ENCODE assay signal across 25 mouse cellular contexts in the genomic region with DNA sequence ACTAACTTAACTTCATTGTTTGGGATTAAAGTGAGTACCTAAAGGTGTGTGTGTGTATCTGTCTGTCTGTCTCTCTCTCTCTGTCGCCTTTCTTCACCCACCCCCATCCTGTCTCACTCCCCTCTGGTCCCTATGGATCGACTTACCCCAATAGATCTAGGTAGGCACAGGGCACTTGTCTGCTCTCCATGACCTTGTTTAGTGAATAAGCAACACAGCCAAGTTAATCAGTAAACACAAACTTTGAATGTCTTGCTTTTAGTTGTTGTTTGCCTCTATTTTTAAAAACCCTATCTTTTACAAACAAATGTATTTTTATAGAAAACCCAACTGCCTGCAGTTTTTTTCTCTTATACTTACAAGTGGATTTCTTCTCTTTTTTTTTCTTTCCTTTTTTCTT.
DNase-seq lines count a peak whose midpoint lies in the region; ATAC-seq and TF ChIP-seq lines count a peak whose summit lies in the region.
"Had no signal": no experiment of that assay in that cellular context is flagged by ENCODE, and none has a peak within 500 bp of the region (broad histone marks: within the 10 kb centered on the region; RNA-seq: fewer than 3 reads in every experiment).

No protein-coding gene starts in this region.

- 65% methylated on average over 2 of the region's 2 CpGs for WGBS in kidney, embryonic 16.5 days
- 31% methylated on average over 2 of the region's 2 CpGs for WGBS in liver, postnatal 0 days (ENCODE audit: insufficient replicate concordance)

- no peak for TF ChIP-seq EP300 in liver, postnatal 0 days (IDR thresholded peaks at IDR 0.05; ENCODE audit: low read depth)

- 0 out of 2 replicates have a peak, but pooled peaks have one; percentile 46 for ATAC-seq in kidney, embryonic 16.5 days (ENCODE audit: low FRiP score, low TSS enrichment)
- ATAC-seq in liver, postnatal 0 days = no peak
- ATAC-seq: activated CD4-positive, CD25-positive, alpha-beta regulatory T cell, adult 4 months; CD4-positive, CD25-positive, alpha-beta regulatory T cell, adult 4 months; forebrain, embryonic 13.5 days; Patski had no signal

- no peaks in the 10 kb centered on the region for H3K27me3 ChIP-seq in kidney, embryonic 16.5 days (ENCODE audit: insufficient read depth, low read length)
- no peaks in the 10 kb centered on the region for H3K27me3 ChIP-seq in liver, postnatal 0 days (ENCODE audit: insufficient read depth, low read length)
- H3K27me3 ChIP-seq: CH12.LX; embryonic facial prominence, embryonic 12.5 days; forebrain, embryonic 13.5 days; Patski had no signal

- DNase-seq in kidney, adult 18-20 months = peak; percentile 27
- no peak for DNase-seq in kidney, adult 11 months
- DNase-seq in kidney, adult 9 months = peak; percentile 75
- no peak for DNase-seq in kidney, postnatal 4 days
- no peak for DNase-seq in kidney, postnatal 10 days
- no peak for DNase-seq in liver, postnatal 0 days
- no peak for DNase-seq in liver
- DNase-seq: adrenal gland, adult 8-10 months; adrenal gland, postnatal 14 days; adrenal gland, postnatal 36 days; B cell, adult 2 months; cerebellum, adult 11-12 months; cerebellum, adult 2 months; cerebellum, adult 9-10 months; cerebellum, postnatal 10 days; cerebellum, postnatal 25 days had no signal

- H3K4me3 ChIP-seq in kidney, embryonic 16.5 days (ENCODE audit: low read length) = no peak overlapping the region
- H3K4me3 ChIP-seq in liver, postnatal 0 days (ENCODE audit: low read depth, low read length) = no peak overlapping the region
- H3K4me3 ChIP-seq: embryonic facial prominence, embryonic 10.5 days; embryonic facial prominence, embryonic 12.5 days; forebrain, embryonic 13.5 days had no signal

- H3K9me3 ChIP-seq in kidney, embryonic 16.5 days (ENCODE audit: low read length) = peaks cover 10% of the 10 kb centered on the region; the same call in 1 of the 2 replicates
- H3K9me3 ChIP-seq in liver, postnatal 0 days (ENCODE audit: low read length) = no peaks in the 10 kb centered on the region
- H3K9me3 ChIP-seq: forebrain, embryonic 13.5 days had no signal

- TF ChIP-seq CTCF in liver, postnatal 0 days (IDR thresholded peaks at IDR 0.05; ENCODE audit: low read depth) = no peak

- peak overlapping the region; percentile 40; the same call in 1 of the 2 replicates for H3K27ac ChIP-seq in kidney, embryonic 16.5 days (ENCODE audit: low read length)
- H3K27ac ChIP-seq in liver, postnatal 0 days (ENCODE audit: low read depth) = peak overlapping the region; percentile 16; the same call in 1 of the 2 replicates
- H3K27ac ChIP-seq: embryonic facial prominence, embryonic 10.5 days; embryonic facial prominence, embryonic 12.5 days; forebrain, embryonic 13.5 days had no signal

- H3K9ac ChIP-seq in kidney, embryonic 16.5 days (replicated peaks; ENCODE audit: low read length) = no peak overlapping the region
- no peak overlapping the region for H3K9ac ChIP-seq in liver, postnatal 0 days (replicated peaks)
- H3K9ac ChIP-seq: embryonic facial prominence, embryonic 12.5 days; forebrain, embryonic 13.5 days had no signal

- H3K4me2 ChIP-seq in kidney, embryonic 16.5 days (replicated peaks; ENCODE audit: low read depth, low read length) = no peak overlapping the region
- H3K4me2 ChIP-seq in liver, postnatal 0 days (ENCODE audit: low read depth, low read length) = no peak overlapping the region
- H3K4me2 ChIP-seq: embryonic facial prominence, embryonic 12.5 days; forebrain, embryonic 13.5 days had no signal

- H3K4me1 ChIP-seq in kidney, embryonic 16.5 days (ENCODE audit: insufficient read depth, low read length) = peaks cover 23% of the 10 kb centered on the region
- H3K4me1 ChIP-seq in liver, postnatal 0 days (ENCODE audit: insufficient read depth) = 0 out of 2 replicates have a peak, but pooled peaks cover 2% of the 10 kb centered on the region

- no peaks in the 10 kb centered on the region for H3K36me3 ChIP-seq in kidney, embryonic 16.5 days (ENCODE audit: insufficient read depth, low read length)
- H3K36me3 ChIP-seq in liver, postnatal 0 days (replicated peaks; ENCODE audit: insufficient read depth, low read length) = no peaks in the 10 kb centered on the region
- H3K36me3 ChIP-seq: embryonic facial prominence, embryonic 12.5 days; G1E had no signal

Comparison
In these comparisons a context has a peak if more than half of its experiments do, and no peak if none do; other contexts are left out.
1. DNase-seq: peak in kidney, adult 18-20 months (single experiment) and kidney, adult 9 months (single experiment); none in kidney, adult 11 months (single experiment), kidney, postnatal 4 days (0 of 2), kidney, postnatal 10 days (single experiment), liver, postnatal 0 days (single experiment) and liver (single experiment).